Mouse (Mus musculus) left cerebral cortex, adult 6 months (tissue): Measurements from ENCODE around the gene Zfp2. TPM values are rescaled to one million over a fixed set of nuclear protein-coding genes. Genes with fewer than 3 reads are reported as not detected.

Experiments
- long read RNA-seq, 2 experiments: library from polyadenylated mRNA; unstranded; transcript quantifications; one replicate each; pipeline ENCODE4 v2.0.0; 2019 to 2020
- polyA plus RNA-seq: library from polyadenylated mRNA; unstranded; fragments of <200 nt; fragmentation: Nextera tagmentation; gene quantifications from 2 replicates; pipeline ENCODE4 v1.2.3, GENCODE M21; 2021

The Zfp2 gene
- 14.9 and 18.5 TPM in 2 replicates for polyA plus RNA-seq
- long read RNA-seq, experiment 1, transcript Zfp2-203 (6 exons, 3,069 nt), result major isoform, 6 of 190 reads
- long read RNA-seq, experiment 1, partial matches to known transcripts, result 7 of 190 reads
- long read RNA-seq, experiment 1, other reads (novel, unspliced or antisense), result 177 of 190 reads
- long read RNA-seq, experiment 2, partial matches to known transcripts, result 4 of 27 reads
- long read RNA-seq, experiment 2, other reads (novel, unspliced or antisense), result 23 of 27 reads

DNA sequence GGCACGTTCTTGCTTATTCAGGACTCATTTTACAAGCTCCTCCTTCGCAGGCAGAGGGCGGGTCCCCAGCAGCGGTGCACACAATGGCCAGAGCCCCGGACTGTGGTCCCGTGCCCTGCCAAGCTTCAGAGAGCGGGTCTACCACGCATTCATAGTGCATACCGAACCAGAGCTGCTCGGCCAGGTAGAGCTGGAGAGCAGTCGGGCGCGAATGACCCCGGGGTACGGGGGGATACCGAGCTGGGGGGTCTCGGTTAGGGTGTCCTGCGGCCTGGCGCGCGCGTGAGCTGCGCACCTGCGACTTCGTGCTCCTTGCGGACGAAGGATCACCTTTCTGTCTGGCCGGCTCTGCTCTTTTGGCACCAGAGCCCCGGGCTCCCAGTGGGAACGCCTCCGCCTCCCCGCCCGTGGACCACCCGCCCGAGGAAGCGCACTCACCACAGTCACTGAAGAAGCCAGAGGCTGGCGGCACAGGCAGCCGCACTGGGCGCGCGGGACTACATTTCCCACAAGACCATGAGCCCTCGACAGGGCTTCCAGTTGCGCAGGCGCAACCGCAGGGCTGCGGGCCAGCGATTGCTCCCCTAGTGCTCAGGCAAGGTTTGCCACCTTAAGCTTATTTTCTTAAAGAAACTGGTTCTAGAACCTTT lies at the start of gene Zfp2:
TSS of gene Zfp2 (minus strand) at position 495 of the 650 bp plus-strand sequence.

DNA sequence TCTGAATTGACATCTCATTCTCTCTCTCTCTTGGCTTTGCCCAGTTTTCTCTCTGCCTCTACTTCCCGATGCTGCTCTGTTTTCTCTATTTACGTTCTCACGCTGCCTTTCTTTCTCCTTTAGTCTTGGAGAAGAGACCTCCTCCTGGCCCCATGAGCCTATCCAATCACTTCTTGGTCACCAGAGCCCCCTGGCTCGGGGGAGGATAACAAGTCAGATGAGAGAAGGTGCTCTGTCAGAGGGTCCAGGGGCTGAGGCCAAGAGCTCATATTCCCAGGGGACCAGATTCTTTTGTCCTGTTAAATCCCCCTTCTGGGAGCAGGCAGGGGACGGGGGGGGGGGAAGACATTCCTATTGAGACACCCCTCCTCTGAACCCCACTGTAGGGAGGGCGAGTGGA lies 37.7 kb upstream of the Zfp2 start, which contains the start of gene Prop1:
TSS of gene Prop1 (minus strand) at position 101 of the 400 bp plus-strand sequence.

DNA sequence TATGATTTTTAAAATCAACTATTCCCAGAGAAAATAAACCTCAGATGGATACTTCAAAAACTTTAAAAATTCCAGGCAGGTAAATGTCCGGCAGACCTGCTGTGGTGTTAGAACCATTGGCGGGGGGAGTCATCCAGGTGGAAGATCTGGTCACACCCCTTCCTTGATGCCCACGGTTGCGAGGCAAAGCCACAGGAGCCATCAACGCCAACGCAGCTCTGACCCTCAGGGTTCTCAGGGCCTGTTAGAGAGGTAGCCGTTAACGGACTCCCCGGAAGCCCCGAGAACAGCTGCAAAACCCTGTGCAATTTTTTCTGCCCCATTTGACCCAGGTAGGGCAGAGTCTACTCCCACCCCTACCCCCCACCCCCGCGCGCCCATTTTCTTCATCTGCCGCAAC lies 27.5 kb upstream of the Zfp2 start, which contains the start of gene 4933414I15Rik:
TSS of gene 4933414I15Rik (minus strand) at position 260 of the 400 bp plus-strand sequence.

DNA sequence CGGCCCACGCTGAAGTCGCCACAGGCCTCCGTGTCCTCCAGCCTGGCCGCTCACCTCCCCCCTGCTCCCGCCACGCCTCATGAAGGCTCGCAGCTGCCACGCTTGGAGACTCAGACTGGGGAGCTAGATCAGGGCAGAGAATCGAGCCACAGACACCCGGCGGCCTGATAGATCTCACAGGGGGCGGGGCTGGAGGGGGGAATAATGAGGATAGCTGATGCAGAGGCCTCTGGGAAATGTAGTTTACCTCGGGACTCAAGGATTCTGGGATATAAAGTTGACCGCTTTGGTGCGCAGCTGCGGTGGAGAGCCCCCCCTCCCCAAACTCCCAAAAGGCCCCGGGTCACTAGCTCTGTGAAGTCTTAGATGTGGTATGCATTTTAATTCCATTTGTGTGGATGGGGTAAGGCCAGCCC lies 15.5 kb upstream of the Zfp2 start, which contains the start of gene Zfp354b:
TSS of gene Zfp354b (minus strand) at position 183 of the 416 bp plus-strand sequence.

DNA sequence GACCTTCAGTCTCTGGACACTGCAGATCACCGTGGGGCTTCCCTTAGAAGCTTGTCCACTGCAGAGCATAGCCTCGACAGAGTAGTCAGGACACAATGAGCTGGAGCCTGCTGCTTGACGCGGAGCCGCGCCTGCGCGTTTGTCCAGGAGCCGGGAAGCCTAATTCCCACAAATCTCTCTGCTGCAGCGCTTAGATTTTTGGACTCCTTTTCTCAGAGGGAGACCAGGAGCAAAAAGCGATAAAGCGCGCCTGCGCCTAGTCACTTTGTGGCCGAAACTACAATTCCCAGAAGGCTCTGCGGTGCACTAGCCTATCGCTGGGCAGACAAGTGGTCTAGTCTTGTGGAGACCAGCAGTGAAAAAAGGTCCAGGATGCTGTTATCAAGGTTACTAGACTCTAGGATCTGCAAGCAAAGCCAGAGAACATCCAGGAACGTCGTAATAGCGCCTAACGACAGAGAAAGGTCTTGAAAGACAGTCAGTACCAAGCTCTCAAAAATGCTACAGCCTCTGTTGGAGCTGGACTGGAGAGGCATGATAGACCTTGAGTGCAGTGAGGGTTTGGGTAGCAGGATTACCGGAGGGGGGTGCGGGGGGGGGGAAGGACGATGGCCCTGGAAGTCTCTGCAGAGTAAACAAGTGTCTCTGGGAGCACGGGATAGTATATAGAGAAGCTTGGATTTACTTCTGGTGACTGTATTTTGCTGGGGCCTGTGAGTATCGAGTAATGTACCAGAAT lies 28.4 kb downstream of the Zfp2 start, which contains the start of gene Zfp454:
TSS of gene Zfp454 (minus strand) at position 262 of the 739 bp plus-strand sequence.

DNA sequence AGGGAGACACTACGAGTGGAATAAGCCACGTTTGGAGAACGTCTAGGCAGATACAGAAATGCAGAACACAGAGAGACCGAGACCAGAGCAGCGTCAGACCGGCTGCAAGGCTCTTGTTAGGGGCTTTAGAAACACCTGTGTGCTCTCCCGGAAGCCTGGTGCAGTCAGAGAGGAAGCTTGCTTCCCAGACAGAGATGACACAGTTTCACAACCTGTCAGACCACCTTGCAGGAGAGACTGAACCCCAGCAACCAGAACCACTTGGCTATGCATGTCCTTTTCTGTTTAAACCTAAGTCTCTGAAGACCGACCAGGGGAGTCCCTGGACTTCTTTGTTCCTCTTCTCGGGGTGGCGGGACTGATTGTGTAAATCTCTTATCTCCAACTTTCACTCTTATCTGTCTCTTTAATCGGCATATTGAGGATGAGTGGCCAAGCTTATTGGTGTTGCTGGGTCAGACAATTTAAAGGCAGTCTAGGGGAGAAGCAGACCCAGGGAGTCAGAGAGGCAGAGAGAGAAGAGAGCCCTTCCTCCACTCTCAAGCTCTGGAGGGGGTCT lies 65.7 kb downstream of the Zfp2 start, which contains the start of gene Grm6:
TSS of gene Grm6 (plus strand) at position 509 of the 559 bp plus-strand sequence.

Other genes starting within 250 kb of the Zfp2 start
- gene Zfp354c, start 88.4 kb downstream of the Zfp2 start, polyA plus RNA-seq, result 8.1 and 9.9 TPM in 2 replicates
- 0.97 and 1.4 TPM in 2 replicates for gene Zfp879, start 74.6 kb downstream of the Zfp2 start, polyA plus RNA-seq
- gene Grm6, start 65.5 kb downstream of the Zfp2 start, polyA plus RNA-seq, result not detected in 2 replicates
- gene Zfp454, start 28.5 kb downstream of the Zfp2 start, polyA plus RNA-seq, result 2.8 and 3.2 TPM in 2 replicates
- 2.9 and 3.2 TPM in 2 replicates for gene Zfp354b, start 15.5 kb upstream of the Zfp2 start, polyA plus RNA-seq
- gene 4933414I15Rik, start 27.6 kb upstream of the Zfp2 start, polyA plus RNA-seq, result not detected in 2 replicates
- not detected in 2 replicates for gene Prop1, start 37.6 kb upstream of the Zfp2 start, polyA plus RNA-seq
- gene Olfr1378, start 50.4 kb upstream of the Zfp2 start, polyA plus RNA-seq, result not detected in 2 replicates
- not detected in 2 replicates for gene Olfr1377, start 65.8 kb upstream of the Zfp2 start, polyA plus RNA-seq
- not detected in 2 replicates for gene Olfr51, start 87.4 kb upstream of the Zfp2 start, polyA plus RNA-seq
- gene Olfr54, start 98.1 kb upstream of the Zfp2 start, polyA plus RNA-seq, result not detected in 2 replicates
- not detected in 2 replicates for gene Olfr1375, start 131.9 kb upstream of the Zfp2 start, polyA plus RNA-seq
- 5.0 and 5.1 TPM in 2 replicates for gene Zfp354a, start 143.1 kb upstream of the Zfp2 start, polyA plus RNA-seq